Mouse (Mus musculus) urinary bladder, postnatal 10 days (tissue): ENCODE measurements around the gene Ptbp1.

ENCODE experiments used
- DNase-seq: peaks from one replicate; pipeline ENCODE4 v3.0.0; 2022; ENCODE audit warnings: low spot score

The Ptbp1 gene

GRCm38 (mm10) chr10:79859116-79859515 is 4.9 kb downstream of the Ptbp1 start:
- DNase-seq = no peak

GRCm38 (mm10) chr10:79860079-79860911 is 6.1 kb downstream of the Ptbp1 start:
- no peak for DNase-seq

GRCm38 (mm10) chr10:79861230-79862048 is 7.2 kb downstream of the Ptbp1 start:
- no peak for DNase-seq

- DNase-seq = no peak
Measured at GRCm38 (mm10) chr10:79862049-79862788, 8.0 kb downstream of the Ptbp1 start.

GRCm38 (mm10) chr10:79862925-79863324 is 8.7 kb downstream of the Ptbp1 start:
- no peak for DNase-seq

GRCm38 (mm10) chr10:79864351-79865188 is 10.3 kb downstream of the Ptbp1 start:
- no peak for DNase-seq

- DNase-seq = no peak
Measured at GRCm38 (mm10) chr10:79865189-79865601, 11.0 kb downstream of the Ptbp1 start.

- DNase-seq = no peak
Measured at GRCm38 (mm10) chr10:79865801-79866295, 11.6 kb downstream of the Ptbp1 start.

GRCm38 (mm10) chr10:79866601-79867000 is 12.4 kb downstream of the Ptbp1 start:
- DNase-seq = no peak

GRCm38 (mm10) chr10:79871845-79872244 is 17.6 kb downstream of the Ptbp1 start:
- DNase-seq = no peak

GRCm38 (mm10) chr10:79872862-79873261 is 18.6 kb downstream of the Ptbp1 start:
- no peak for DNase-seq

- DNase-seq = no peak
Measured at GRCm38 (mm10) chr10:79873313-79873712, 19.1 kb downstream of the Ptbp1 start.

GRCm38 (mm10) chr10:79873715-79874289 is 19.6 kb downstream of the Ptbp1 start:
- DNase-seq = no peak

GRCm38 (mm10) chr10:79874290-79874862 is 20.1 kb downstream of the Ptbp1 start, which contains the start of the genes Prtn3 and Plppr3:
Gene Prtn3 (plus strand): TSS chr10:79874476.
Gene Plppr3 (minus strand): TSS chr10:79874634.
- DNase-seq = no peak

- no peak for DNase-seq
Measured at GRCm38 (mm10) chr10:79877174-79877573, 22.9 kb downstream of the Ptbp1 start.

GRCm38 (mm10) chr10:79877757-79878156 is 23.5 kb downstream of the Ptbp1 start:
- no peak for DNase-seq

GRCm38 (mm10) chr10:79879527-79879926 is 25.3 kb downstream of the Ptbp1 start:
- no peak for DNase-seq

- DNase-seq = no peak
Measured at GRCm38 (mm10) chr10:79880721-79881120, 26.5 kb downstream of the Ptbp1 start.

GRCm38 (mm10) chr10:79881981-79882380 is 27.8 kb downstream of the Ptbp1 start:
- no peak for DNase-seq
